16 mouse cellular contexts compared by ENCODE assay signal in the genomic region with DNA sequence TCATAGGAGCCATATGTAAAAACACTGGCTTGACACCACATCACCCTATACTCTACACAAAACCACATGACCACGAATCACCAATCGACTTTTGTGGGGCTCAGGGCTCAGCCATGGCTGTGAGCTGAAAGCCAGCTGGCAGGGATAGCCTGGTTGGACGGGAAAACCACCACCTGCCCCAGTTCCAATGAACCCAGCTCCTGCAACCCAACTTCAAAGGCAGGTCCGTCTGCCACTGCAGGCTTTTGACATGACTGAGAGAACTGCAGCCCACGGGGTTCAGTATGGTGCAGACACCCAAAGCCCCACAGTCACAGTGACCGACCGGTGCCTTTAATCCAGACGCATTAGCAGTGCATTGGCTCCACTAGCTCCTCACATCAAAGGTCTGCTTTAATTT.
DNase-seq lines count a peak whose midpoint lies in the region; ATAC-seq and TF ChIP-seq lines count a peak whose summit lies in the region.
"Had no signal": no experiment of that assay in that cellular context is flagged by ENCODE, and none has a peak within 500 bp of the region (broad histone marks: within the 10 kb centered on the region; RNA-seq: fewer than 3 reads in every experiment).

No protein-coding gene starts in this region.

- no peak for TF ChIP-seq EP300 in lung, postnatal 0 days (IDR thresholded peaks at IDR 0.05)

- no peaks in the 10 kb centered on the region for H3K9me3 ChIP-seq in heart, embryonic 12.5 days (replicated peaks)
- H3K9me3 ChIP-seq in lung, postnatal 0 days (ENCODE audit: low read length) = no peaks in the 10 kb centered on the region
- H3K9me3 ChIP-seq in hindbrain, embryonic 14.5 days (ENCODE audit: control insufficient read depth, low read length) = no peaks in the 10 kb centered on the region
- H3K9me3 ChIP-seq: heart, embryonic 13.5 days; hindbrain, embryonic 13.5 days; liver, embryonic 15.5 days had no signal

- no peaks in the 10 kb centered on the region for H3K4me1 ChIP-seq in heart, embryonic 12.5 days (replicated peaks)
- no peaks in the 10 kb centered on the region for H3K4me1 ChIP-seq in lung, postnatal 0 days (ENCODE audit: insufficient read depth, low read depth, low read length)
- no peaks in the 10 kb centered on the region for H3K4me1 ChIP-seq in hindbrain, embryonic 14.5 days (replicated peaks; ENCODE audit: control insufficient read depth, insufficient read depth, low read length)
- H3K4me1 ChIP-seq: hindbrain, embryonic 13.5 days; liver, embryonic 15.5 days had no signal

- no peak for TF ChIP-seq CTCF in lung, postnatal 0 days (IDR thresholded peaks at IDR 0.05)

- no peak overlapping the region for H3K27ac ChIP-seq in heart, embryonic 12.5 days (ENCODE audit: poor library complexity, severe bottlenecking)
- no peak overlapping the region for H3K27ac ChIP-seq in lung, postnatal 0 days (ENCODE audit: low read length)
- no peak overlapping the region for H3K27ac ChIP-seq in hindbrain, embryonic 14.5 days
- H3K27ac ChIP-seq: heart, embryonic 13.5 days; hindbrain, embryonic 13.5 days; liver, embryonic 15.5 days had no signal

- no peak overlapping the region for H3K4me3 ChIP-seq in heart, embryonic 12.5 days
- no peak overlapping the region for H3K4me3 ChIP-seq in lung, postnatal 0 days (ENCODE audit: low read depth, low read length)
- no peak overlapping the region for H3K4me3 ChIP-seq in hindbrain, embryonic 14.5 days (replicated peaks; ENCODE audit: low read length)
- H3K4me3 ChIP-seq: heart, embryonic 13.5 days; hindbrain, embryonic 13.5 days; liver, embryonic 15.5 days had no signal

- H3K36me3 ChIP-seq in heart, embryonic 12.5 days = no peaks in the 10 kb centered on the region
- H3K36me3 ChIP-seq in lung, postnatal 0 days (ENCODE audit: insufficient read depth, low read length) = no peaks in the 10 kb centered on the region
- H3K36me3 ChIP-seq in hindbrain, embryonic 14.5 days (replicated peaks; ENCODE audit: control insufficient read depth, insufficient read depth) = no peaks in the 10 kb centered on the region
- H3K36me3 ChIP-seq: hindbrain, embryonic 13.5 days; liver, embryonic 15.5 days had no signal

- no peak overlapping the region for H3K4me2 ChIP-seq in heart, embryonic 12.5 days
- H3K4me2 ChIP-seq in lung, postnatal 0 days (replicated peaks; ENCODE audit: low read depth, low read length) = no peak overlapping the region
- H3K4me2 ChIP-seq in hindbrain, embryonic 14.5 days (replicated peaks) = no peak overlapping the region
- H3K4me2 ChIP-seq: heart, embryonic 13.5 days; hindbrain, embryonic 13.5 days; liver, embryonic 15.5 days; midbrain, embryonic 11.5 days had no signal

- 84% methylated on average over 8 of the region's 8 CpGs for WGBS in heart, embryonic 12.5 days
- 80% methylated on average over 8 of the region's 8 CpGs for WGBS in lung, postnatal 0 days
- 84% methylated on average over 8 of the region's 8 CpGs for WGBS in hindbrain, embryonic 14.5 days

- DNase-seq in cerebellum, adult 11 months = peak; percentile 5
- DNase-seq in cerebellum, adult 8-10 months = no peak
- peak; percentile 24 to 36 for DNase-seq in heart, postnatal 10 days
- peak; percentile 11 for DNase-seq in lung, postnatal 36 days
- no peak for DNase-seq in lung, postnatal 0 days (ENCODE audit: low spot score)
- DNase-seq in hindbrain, embryonic 14.5 days (ENCODE audit: low spot score) = no peak
- DNase-seq in c-Kit-positive CD71-positive TER-119-positive erythroid progenitor cells, embryonic 14.5 days (ENCODE audit: low spot score) = no peak
- DNase-seq: B cell, adult 2 months; kidney, postnatal 4 days had no signal

- intact Hi-C loops in heart, postnatal 10 days (cut with DNase I) = loop anchor here (5.0 to 10.0 kb wide), 2 partner anchors 155 to 1243 kb away; no protein-coding TSS in a partner anchor

- no peak overlapping the region for H3K9ac ChIP-seq in heart, embryonic 12.5 days
- no peak overlapping the region for H3K9ac ChIP-seq in lung, postnatal 0 days (replicated peaks; ENCODE audit: low read depth)
- no peak overlapping the region for H3K9ac ChIP-seq in hindbrain, embryonic 14.5 days
- H3K9ac ChIP-seq: heart, embryonic 13.5 days; hindbrain, embryonic 13.5 days; liver, embryonic 15.5 days had no signal

- no peak for ATAC-seq in heart, embryonic 12.5 days (ENCODE audit: insufficient number of reproducible peaks, low FRiP score)
- ATAC-seq in lung, postnatal 0 days = no peak
- no peak for ATAC-seq in hindbrain, embryonic 14.5 days (ENCODE audit: low FRiP score)
- ATAC-seq: forebrain, embryonic 14.5 days; intestine, postnatal 0 days had no signal

- no peaks in the 10 kb centered on the region for H3K27me3 ChIP-seq in heart, embryonic 12.5 days (replicated peaks)
- H3K27me3 ChIP-seq in lung, postnatal 0 days (replicated peaks; ENCODE audit: insufficient read depth, low read length) = no peaks in the 10 kb centered on the region
- no peaks in the 10 kb centered on the region for H3K27me3 ChIP-seq in hindbrain, embryonic 14.5 days (ENCODE audit: control insufficient read depth, insufficient read depth, low read length)
- H3K27me3 ChIP-seq: heart, embryonic 13.5 days; hindbrain, embryonic 13.5 days; liver, embryonic 15.5 days had no signal

Comparison
In these comparisons a context has a peak if more than half of its experiments do, and no peak if none do; other contexts are left out.
1. DNase-seq: peak in cerebellum, adult 11 months (single experiment), heart, postnatal 10 days (2 of 2) and lung, postnatal 36 days (single experiment); none in cerebellum, adult 8-10 months (single experiment), lung, postnatal 0 days (single experiment), hindbrain, embryonic 14.5 days (single experiment) and c-Kit-positive CD71-positive TER-119-positive erythroid progenitor cells, embryonic 14.5 days (single experiment).